Mouse (Mus musculus) adrenal gland, adult 2 months (tissue): ENCODE data around the gene Tesmin. TPM values are rescaled to one million over a fixed set of nuclear protein-coding genes. Genes with fewer than 3 reads are reported as not detected.

Source experiments
- DNase-seq: peaks from one replicate; pipeline ENCODE4 v3.0.0; 2021
- polyA plus RNA-seq: library from polyadenylated mRNA; depleted of rRNA; stranded (reverse); fragments of >200 nt; gene quantifications from 2 replicates; pipeline ENCODE4 v1.2.3, GENCODE M21; 2012
- total RNA-seq, 2 experiments: library from RNA; stranded (reverse); gene quantifications; 2 replicates each; pipeline ENCODE4 v1.2.3; 2021

Tesmin gene
- total and polyA plus RNA-seq, 3 experiments = 0.35 to 1.0 (median 0.44) TPM

DNA sequence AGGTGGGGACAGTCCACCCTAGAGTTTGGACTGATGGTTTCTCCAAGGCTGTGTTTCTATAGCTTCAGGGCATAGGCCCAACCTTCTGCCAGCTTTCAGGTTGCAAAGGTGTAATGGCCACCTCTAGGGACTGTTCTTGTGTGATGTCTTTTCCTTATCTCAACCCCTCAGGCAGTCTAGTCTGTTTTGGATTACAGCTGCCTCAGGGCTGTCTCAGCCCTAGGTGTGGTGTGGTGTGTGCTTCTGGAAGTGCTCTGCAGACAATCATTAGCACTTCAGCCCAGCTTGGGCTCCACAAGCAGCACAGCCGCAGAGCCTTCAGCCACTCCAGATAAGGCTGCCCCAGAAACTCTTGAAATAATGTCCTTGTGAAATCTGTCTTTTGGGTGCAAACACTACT is 3.7 kb downstream of the Tesmin start:
- no peak for DNase-seq

DNA sequence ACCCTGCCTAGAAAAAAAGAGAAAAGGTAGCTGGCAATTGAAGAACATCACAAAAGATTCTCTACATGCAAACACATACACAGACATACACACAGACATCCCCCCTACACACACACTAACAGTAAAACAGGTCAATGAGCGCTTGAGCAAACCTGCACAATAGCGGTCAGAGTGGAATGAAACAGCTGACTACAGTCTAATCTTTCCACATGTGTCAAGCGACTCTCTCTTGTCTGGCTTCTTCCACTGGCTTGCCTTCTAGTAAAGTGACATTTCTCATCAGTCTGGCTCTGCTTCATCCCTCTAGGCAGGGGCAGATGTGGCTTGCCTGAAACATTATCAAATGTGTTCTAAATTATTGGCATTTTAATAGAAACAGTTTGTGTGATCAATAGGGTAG is 5.6 kb downstream of the Tesmin start:
- no peak for DNase-seq

DNA sequence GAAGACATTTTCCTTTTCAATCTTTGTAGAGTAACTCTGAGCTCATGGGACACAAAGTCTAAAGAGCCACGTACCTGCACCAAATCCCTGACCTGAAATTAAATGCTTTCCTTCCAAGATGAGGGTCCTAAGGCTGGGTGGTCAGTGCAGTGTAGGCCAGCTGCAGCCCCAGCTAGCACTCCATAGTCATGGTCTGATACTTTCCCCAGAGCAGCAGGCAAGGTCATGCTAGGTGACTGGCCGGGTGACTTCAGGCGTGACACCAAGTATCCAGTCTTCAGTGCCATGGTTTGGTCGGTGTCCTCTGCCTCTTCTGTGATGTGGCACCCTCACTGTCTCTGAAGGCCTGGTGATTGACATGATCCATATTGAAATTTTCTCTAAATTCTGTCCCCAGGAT is 11.4 kb downstream of the Tesmin start:
- DNase-seq = no peak

GRCm38 (mm10) chr19:3401504-3401903 is 12.8 kb downstream of the Tesmin start:
- DNase-seq = no peak

DNA sequence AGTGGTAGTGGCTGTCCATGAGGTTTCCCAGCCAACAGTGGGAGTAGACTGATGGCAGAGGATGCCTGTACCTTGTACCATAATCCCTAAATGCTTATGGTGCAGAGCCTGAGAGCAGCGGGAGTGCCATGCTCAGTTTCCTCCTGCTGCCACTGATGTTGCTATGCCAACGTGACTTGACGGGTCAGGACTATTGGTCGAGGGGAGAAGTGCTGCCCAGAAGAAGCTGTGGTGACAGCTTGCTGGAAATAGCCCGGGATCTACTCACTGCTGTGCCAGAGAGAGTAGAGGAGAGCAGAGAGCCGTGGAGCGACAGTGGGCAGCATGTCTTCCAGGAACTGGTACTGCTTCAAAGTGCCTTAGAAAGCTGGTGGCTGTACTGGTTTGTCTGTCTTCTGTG is 13.3 kb downstream of the Tesmin start:
- no peak for DNase-seq

- no peak for DNase-seq
Observed at GRCm38 (mm10) chr19:3402390-3402789, 13.7 kb downstream of the Tesmin start.

DNA sequence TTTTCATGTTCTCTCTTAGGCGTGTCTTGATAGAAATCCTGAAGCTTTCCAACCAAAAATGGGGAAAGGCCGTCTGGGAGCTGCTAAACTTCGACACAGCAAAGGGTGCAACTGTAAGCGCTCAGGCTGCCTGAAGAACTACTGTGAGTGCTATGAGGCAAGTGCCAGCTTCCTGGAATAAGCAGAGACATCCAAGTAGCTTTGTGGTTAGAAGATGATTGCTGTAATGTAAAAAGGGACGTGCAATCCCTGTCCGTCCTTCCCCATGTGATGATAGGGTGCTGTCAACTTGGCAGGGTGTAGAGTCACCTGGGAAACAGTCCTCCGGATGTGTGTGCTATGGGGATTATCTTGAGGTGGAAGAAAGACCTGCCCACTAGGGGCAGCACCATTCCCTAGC is 15.4 kb downstream of the Tesmin start:
- DNase-seq = no peak

DNA sequence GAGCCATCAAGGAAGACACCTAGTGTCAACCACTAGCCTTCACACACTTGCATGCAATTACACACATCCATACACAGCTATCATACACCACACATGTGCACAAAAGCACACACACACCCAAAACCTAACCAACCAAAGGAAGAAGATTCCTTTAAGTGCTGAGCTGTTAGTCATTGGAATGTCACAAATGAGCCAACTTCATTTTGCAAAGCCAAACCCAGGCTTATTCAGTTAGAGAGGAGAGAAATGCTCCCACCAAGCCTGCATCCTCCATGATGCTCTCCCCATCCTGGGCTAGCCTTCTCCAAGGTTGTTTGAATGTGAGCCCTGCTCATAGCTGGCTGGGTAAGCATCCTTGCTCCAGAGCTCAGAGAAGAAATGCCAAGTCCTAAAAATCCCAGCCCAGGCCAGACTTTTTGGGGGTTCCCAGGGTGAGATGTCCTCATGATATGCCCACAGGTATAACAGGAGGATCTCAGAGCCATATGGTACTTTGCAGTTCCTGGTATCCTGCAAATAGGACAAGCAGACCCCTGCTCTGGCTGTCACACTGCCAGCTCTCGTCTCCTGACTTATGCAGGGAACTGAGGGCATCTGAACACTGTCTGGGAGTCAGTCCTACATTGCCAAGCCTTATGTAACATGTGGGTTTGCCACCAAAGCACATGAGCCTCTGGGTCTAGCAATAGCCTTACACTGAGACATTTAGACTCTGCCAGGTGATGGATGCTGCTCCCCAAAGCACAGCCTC is 17.0 kb downstream of the Tesmin start:
- DNase-seq = no peak

DNA sequence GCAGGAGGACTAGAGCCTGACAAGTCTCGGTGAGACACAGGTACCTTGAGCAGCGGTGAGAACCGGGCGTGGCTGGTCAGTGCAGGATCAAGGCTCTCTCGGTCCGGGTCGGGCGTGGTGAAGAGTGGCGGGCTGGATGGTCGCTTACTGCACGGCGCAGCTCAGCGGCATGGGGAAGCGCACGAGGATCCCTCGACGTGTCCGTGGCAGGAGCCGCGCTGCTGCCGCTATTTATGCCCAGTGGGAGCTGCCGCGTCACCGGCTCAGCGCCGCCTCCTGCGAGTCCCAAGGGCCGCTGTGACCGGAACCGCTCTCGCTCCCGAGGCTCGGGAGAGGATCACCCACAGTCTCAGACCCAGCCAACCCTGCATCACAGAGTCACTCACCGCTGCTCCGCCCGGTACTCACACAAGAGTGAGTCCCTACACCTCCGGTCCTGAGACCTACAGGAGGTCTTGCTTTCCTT is 25.6 kb downstream of the Tesmin start, which contains the start of gene Gal:
Gal (minus strand) TSS at position 277 of the 466 bp plus-strand sequence.
- DNase-seq = peak; percentile 47

DNA sequence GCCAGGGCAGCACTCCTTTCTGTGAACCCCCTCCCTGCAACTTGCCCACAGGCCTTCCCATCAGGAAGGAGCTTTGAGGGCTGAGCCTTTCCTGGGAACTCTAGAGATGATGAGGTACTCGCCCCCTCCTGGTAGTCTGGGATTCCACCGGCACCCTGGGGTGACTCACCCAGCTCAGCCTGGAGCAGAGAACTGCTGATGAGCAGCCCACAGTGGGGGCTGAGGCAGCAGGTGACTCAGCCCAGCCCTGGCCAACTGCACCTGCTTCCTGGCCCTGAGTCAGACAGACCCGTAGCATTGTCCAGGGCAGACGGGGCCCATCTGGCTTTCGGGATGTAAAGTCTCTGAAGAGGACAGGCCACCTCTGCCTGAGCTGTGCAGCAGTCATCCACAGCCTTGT is 30.6 kb downstream of the Tesmin start:
- peak; percentile 68 for DNase-seq

GRCm38 (mm10) chr19:3422488-3422887 is 33.8 kb downstream of the Tesmin start:
- DNase-seq = no peak

DNA sequence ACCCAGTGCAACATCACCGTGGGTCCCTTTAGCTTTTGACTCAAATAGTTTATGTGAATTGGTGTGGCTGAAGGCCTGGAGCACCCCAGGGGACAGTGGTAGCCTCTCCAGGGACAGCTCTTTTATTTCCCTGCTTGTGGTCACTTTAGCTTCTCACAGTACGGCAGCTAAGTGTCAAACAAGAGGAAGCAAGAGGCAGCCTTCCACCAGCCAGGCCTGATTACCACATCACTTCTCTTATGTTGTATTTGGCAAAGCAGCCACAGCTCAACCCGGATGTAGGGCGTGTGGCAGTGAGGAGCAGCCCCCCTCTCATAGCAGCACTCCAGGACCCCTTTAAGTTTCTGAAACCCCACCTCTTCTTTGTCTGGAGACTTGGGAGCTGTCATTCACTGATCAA is 34.3 kb downstream of the Tesmin start:
- DNase-seq = no peak

DNA sequence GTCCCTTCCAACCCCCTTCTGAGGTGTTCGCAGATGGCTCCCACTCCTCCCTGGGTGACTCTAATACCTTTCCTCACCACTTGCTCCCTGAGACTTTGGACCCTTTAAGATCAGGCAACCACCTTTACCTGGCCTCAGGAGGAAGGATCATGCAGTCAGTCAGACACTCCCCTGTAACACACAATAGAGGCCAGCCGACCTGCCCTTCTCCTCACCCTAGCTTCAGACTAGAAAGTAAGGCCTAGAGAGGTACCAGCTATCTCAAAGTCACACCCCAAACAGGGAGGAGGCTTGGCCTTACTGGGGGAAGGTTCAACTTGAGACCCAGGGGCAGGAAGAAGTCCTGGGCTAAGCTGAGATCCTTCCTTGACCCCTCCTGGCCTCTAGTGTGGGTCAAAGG is 35.6 kb downstream of the Tesmin start:
- DNase-seq = no peak

DNA sequence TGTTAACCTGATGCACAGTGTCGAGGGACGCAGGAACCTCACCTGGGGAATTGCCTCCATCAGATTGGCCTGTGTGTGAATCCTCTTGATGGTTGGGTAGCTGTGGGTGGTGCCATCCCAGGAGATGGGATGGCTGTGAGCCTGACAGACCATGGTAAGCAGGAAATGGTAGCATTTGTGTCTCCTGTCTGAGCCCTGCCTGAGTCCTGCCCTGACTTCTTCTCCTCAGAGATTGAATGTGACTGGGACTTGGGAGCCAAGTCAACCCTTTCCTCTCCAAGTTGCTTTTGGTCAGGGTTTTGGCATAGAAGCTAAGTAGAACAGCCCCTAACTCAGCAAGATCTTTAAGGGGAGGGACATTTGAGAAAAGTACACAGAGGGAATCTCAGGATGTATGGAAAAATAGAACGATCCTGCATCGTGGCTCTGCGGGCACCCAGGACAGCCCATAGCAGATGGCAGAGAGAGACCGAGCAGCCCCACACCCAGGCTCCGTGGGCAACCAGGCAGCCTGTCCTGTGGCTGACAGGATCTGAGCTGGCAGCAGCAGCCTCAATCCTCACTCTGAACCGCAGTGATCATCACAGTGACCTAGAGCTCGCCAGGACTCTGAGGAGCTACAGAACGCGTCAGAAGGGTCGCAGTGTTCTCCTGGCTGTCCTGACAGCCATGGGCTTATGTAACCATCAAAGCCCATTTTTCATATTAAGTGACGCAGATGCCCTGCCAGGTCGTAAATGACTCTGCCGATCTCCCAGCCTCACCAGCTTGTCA is 39.6 kb downstream of the Tesmin start:
- DNase-seq = no peak

GRCm38 (mm10) chr19:3429156-3429816 is 40.6 kb downstream of the Tesmin start:
- DNase-seq = no peak

- no peak for DNase-seq
Observed at GRCm38 (mm10) chr19:3431066-3431465, 42.4 kb downstream of the Tesmin start.

DNA sequence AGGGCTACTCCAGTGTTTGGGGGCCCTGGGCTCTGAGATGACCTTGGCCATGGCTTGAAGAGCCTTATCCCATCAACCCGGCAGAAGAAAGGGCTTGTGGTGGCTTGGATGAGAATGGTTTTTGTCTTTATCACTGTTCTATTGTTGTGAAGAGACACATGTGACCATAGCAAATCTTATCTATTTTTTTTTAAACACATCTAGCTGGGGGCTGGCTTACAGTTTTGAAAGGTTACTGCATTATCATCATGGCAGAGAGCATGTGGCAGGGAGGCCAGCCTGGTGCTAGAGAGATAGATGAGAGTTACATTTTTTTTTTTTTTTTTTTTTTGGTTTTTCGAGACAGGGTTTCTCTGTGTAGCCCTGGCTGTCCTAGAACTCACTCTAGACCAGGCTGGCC is 43.3 kb downstream of the Tesmin start:
- no peak for DNase-seq

DNA sequence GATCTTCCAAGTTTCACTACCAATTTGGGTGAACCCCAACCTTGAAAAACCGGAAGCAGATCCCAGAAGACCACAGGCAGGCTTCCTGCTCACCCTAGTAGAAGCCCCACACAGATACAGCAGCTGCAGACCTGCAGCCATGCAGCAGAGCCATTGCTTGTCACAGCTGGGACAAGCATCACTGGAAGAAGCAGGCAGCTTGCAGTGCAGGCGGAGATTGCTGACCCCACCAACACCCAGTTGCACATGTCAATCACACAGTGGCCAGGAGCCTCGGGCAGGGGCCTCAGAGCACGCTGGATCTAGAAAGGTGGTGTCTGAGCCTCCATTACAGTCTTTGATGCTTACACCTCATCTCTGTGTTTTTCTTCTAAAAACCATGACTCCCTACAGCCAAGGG is 45.5 kb downstream of the Tesmin start:
- DNase-seq = no peak

DNA sequence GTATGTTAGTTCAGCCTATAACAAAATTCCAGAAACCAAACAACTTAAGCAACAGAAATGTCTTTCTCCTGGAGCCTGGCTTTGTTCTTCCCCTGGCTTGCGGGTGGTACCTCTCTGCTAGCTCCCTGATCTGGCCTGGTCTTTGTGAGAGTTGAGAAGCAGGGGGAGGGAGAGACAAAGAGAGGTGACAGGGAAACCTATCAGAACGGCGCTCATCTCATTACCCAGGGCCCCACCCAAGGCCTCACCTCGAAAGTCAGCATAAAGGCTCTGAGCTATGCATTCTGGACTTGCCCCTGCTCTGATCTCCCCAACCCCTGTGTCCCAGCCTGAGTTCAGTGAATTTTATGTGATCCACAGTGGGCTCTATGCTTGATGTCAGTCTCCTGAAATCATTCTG is 46.0 kb downstream of the Tesmin start:
- no peak for DNase-seq

GRCm38 (mm10) chr19:3435824-3436223 is 47.2 kb downstream of the Tesmin start:
- DNase-seq = no peak

- no peak for DNase-seq
Observed at GRCm38 (mm10) chr19:3436840-3437239, 48.2 kb downstream of the Tesmin start.

DNA sequence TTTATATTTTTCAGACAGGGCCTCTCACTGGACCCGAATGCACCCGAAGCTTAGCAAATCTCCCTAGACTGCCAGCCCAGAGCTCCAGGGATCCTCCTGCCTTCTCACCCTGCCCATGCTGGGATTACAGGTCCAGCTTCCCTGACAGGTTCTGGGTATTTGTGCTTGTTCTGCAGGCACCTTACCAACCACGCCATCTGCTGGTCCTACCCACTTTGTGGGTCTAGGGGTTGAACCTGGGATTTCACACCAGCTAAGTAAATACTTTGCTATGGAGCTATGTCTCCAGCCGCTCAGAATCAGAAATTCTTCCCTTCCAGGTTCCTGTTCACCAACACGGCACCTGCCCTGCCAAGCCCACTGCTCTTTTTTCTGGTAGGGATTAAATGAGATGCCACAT is 49.3 kb downstream of the Tesmin start:
- no peak for DNase-seq

- DNase-seq = no peak
Observed at GRCm38 (mm10) chr19:3440667-3441066, 52.0 kb downstream of the Tesmin start.
